Mouse (Mus musculus) bone marrow, adult 2 months (tissue): ENCODE data around the gene Tmem178.

Experiments used
- CTCF ChIP-seq: fragments of 200-500 bp; IDR thresholded peaks from 2 replicates; pipeline ENCODE4 v1.5.1; 2011; ENCODE audit warnings: low read length, control low read depth; ENCODE audit not compliant: control insufficient read depth, insufficient read depth
- POLR2A ChIP-seq: fragments of 200-500 bp; IDR thresholded peaks from 2 replicates; pipeline ENCODE4 v1.6.1; 2011; ENCODE audit warnings: low read depth, mild to moderate bottlenecking, control low read depth, low read length, borderline replicate concordance; ENCODE audit not compliant: control insufficient read depth

GRCm38 (mm10) chr17:81047930-81048564 lies 103.6 kb downstream of the Tmem178 start:
- TF ChIP-seq POLR2A: no peak
- no peak for TF ChIP-seq CTCF
